Mouse (Mus musculus) cerebellum, adult 9-11 months (tissue): ENCODE data around the gene Rflna.

Source experiments
- DNase-seq: peaks from one replicate; pipeline ENCODE4 v3.0.0; 2022

Rflna gene

DNA sequence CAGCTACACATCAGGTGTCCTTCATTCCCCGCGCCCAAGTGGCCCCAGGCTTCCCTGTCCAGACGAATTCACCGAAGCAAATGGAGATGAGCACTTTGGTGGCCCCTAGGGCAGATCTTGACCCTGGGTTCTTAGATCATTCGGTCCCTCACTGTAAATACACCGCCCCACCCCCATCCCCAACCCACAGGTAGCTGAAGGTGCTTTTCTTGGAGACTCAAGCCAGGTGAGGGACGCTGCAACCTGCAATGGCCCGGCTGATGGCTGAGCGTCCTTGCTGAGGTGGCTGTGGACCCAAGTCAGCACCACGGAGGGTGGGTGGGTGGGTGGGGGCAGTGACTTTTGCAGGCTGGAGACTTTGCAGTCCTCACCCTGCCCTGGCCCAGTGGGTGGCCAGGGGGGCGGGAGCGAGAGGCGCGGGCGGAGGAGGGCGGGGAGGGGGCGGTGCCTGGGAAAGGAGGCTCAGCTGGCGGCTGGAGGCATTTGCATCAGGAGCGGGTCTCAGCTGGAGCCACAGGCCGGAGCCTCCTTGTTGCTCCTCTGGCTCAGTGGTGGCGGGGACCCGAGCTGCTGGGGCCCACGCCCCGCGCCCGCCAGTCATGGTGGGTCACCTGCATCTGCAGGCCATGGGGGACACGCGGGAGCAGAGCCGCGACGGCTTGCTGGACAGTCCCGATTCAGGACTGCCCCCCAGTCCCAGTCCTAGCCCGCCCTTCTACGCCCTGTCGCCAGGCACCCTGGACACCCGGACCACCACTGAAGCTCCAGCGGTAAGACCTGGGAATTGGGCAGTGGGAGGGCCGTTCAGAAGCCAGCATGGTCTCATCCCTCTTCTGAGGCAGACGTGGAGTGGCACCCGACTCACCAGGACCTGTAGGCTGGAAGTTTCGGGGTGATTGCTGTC, at the start of gene Rflna:
Rflna (plus strand) TSS at position 253 of the 904 bp plus-strand sequence.
- DNase-seq: no peak

GRCm38 (mm10) chr5:124954404-124955305, 48.4 kb upstream of the Rflna start:
- no peak for DNase-seq

- DNase-seq: no peak
Measured at GRCm38 (mm10) chr5:124957491-124957890, 45.5 kb upstream of the Rflna start.

- no peak for DNase-seq
Measured at GRCm38 (mm10) chr5:124959099-124959498, 43.9 kb upstream of the Rflna start.

DNA sequence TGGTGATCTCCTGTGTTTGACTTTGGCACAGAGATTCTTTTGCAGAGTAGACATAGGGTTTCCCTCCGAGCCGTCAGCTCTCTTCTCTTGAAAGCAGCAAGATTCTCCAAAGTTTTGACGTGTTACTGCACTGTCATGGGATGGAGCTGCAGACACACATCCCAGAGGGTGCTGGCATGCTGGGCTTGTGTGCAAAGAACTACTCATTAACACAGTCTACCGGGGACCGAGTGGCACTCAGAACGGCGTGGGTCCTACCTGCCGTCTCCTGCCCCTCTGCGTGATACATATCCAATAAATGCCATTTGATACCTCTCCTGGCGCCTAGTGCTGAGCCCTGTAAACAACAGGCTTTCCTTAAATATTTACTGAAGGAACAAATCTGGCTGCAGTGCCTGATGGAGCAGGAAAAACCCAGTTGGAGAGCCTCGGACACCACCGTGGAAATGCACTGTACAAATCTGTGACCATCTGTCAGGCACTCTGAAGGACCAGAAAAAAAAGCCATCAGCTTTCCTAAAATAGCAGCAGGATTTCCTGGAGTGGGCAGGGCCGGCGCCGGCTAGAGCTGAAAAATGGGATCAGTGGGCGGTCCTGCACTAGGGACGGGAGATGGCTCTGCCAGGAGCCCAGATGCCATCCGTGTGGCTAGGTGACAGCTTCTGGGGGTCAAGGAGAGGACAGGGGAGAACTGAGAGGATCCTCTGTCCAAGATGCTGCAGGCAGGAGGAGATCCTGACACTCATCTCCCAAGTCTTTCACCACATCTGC, 42.7 kb upstream of the Rflna start:
- DNase-seq: peak; percentile 95

GRCm38 (mm10) chr5:124961433-124961832, 41.6 kb upstream of the Rflna start:
- no peak for DNase-seq

GRCm38 (mm10) chr5:124962761-124963160, 40.3 kb upstream of the Rflna start:
- DNase-seq: no peak

GRCm38 (mm10) chr5:124963806-124964672, 39.0 kb upstream of the Rflna start:
- peak; percentile 72 for DNase-seq

- peak; percentile 66 for DNase-seq
Measured at GRCm38 (mm10) chr5:124966622-124967332, 36.2 kb upstream of the Rflna start.

DNA sequence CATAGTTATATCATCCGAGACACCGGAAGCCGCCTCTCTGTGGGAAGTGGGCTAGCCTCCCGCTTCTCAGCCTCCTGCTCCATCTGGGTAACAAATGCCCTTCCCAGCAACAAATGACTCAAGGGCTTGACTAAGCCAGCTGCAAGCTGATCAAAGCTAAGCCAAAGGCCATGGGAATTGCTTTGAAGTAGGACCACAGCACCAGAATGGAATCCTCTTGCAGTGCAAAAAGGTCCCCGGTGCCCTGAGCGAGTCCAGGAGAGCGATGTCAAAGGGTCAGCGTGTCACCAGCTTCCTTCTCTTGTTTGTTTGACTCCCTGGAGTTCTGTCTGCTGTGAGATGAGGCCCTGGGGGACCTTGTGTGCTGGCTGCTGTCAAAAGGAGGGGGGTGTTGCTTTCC, 33.2 kb upstream of the Rflna start:
- no peak for DNase-seq

GRCm38 (mm10) chr5:124986222-124986621, 16.8 kb upstream of the Rflna start:
- no peak for DNase-seq

DNA sequence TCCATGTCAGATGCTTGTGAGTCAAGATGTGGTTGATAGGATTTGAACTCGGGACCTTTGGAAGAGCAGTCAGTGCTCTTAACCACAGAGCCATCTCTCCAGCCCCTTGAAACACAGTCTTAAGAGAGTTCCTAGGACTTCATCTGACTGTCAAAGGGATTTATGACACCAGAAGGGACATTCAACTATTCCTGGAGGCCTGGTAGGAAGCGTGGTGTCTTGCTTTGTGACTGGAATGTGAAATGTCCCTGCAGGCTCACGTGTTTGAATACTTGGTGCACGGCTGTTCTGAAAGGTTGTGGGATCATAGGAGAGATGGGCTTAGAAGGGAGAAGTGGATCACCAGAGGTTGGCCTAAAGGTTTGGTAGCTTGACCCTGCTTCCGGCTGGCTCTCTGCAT, 16.4 kb upstream of the Rflna start:
- DNase-seq: no peak

GRCm38 (mm10) chr5:124989724-124990123, 13.3 kb upstream of the Rflna start:
- no peak for DNase-seq

GRCm38 (mm10) chr5:124992323-124992722, 10.7 kb upstream of the Rflna start:
- no peak for DNase-seq

GRCm38 (mm10) chr5:124992891-124993290, 10.1 kb upstream of the Rflna start:
- no peak for DNase-seq

DNA sequence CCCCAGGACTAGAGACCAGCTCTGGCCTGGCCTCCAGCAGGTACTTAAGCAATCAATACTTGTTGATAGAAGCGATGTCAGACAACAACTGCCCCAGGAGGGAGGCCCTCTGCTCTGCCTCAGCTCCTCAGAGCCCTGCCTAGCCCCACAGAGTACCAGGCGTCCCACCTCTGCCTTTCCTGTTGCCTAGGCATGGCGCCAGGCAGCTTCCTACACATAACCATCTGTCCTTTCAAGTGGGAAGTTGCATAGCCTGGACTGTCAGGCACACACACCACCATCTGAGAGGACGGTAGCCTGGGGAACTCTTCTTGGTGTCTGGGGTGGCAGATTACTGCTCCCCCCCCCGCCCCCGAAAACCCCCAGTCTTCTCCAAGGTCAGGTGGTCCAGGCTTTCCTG, 6.2 kb upstream of the Rflna start:
- no peak for DNase-seq

GRCm38 (mm10) chr5:124997913-124998312, 5.1 kb upstream of the Rflna start:
- DNase-seq: no peak

- DNase-seq: no peak
Measured at GRCm38 (mm10) chr5:125000756-125001250, 2.2 kb upstream of the Rflna start.

DNA sequence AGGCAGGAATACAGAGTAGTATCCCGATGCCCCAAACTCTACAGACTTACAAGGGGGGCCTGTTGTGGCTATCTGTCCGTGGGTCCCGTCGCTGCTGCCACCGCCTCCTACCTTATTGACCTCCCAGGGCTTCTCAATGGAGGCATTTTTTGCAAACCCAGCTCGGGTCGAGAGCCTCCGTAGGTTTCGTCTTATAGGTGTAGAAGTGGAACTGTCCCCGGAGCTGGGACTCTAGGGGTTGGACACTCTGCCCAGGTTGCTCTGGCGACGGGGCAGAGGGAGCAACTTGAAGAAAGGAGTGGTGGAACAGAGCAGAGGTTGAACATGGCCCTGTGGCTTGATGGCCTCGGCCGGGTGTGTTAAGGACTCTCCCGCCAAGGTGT, 843 bp downstream of the Rflna start:
- no peak for DNase-seq

DNA sequence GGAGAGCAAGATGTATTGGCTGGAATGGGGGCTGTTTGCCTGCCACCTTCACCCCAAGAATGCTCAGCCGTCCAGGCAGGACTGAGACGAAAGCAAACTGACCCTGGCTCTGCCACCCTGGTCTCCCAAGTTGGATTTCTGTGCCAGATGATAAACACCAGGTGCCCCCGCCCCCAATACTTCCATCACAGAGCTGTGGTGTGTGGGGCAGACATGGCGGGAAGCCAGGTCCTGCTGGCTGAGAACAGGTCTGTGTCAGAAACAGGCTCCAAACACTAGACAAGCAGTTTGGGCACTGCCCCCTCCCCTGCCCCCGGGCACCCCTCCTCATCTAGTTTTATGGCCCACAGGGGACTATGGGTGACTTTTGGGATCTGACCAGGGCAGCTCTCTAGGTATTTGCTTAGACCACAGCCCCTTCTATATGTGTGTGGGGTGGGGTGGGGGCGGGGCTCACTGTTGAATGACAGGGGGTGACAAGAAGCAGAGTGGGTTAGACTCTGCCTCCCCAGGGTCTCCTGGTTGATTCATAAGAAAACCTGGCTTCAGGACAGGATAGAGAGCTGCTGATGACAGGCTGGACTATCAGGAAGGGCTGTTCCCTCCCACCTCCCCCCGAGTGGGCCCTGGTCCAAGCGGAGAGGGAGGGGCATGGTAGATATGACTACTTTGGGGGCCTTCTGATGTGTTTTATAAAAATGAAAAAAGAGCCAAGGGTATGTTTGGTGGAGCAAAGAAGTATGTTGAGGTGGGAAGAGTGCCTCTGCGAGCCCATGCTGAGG, 3.0 kb downstream of the Rflna start:
- no peak for DNase-seq
